Mouse (Mus musculus) heart, adult 10 weeks (tissue): ENCODE measurements around the gene Mapk6. TPM values are rescaled to one million over a fixed set of nuclear protein-coding genes. Genes with fewer than 3 reads are reported as not detected.

ENCODE experiments used
- polyA plus RNA-seq: library from polyadenylated mRNA; stranded (reverse); fragments of 350-450 nt; fragmentation: Illumina TruSeq; extraction: RNeasy Lipid Tissue Mini Kit (QIAGEN cat#74804); gene quantifications from one replicate; pipeline ENCODE4 v1.2.3, GENCODE M21; 2014; ENCODE audit warnings: low read depth, low replicate concordance

Mapk6 gene
- 18.5 TPM for polyA plus RNA-seq

DNA sequence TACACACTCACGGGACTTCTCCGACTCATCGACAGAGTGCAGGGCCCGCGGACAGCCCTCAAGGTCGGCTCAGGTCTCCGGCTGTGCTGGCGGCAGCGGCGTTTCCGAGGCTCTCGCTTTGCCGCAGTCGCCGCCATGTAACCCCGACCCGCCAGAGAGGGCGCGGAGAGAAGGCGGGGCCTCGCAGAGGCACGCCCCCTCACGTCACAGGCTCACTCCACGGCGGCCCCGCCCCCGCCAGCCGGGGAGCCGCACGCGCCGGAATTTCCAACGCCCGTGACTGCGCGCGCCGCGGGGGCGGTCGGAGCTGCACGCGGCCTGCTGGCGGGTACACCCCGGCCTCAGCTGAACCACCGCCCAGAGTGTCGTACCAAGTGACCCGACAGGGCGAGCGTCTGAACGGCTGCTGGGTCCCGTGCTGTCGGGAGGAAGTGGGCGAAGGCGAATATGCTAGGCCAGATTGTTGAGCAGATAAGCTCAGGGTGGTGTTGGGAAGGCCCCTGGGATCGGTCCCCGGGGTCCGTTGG lies at the start of gene Mapk6:
Mapk6 (minus strand) TSS at position 154 of the 527 bp plus-strand sequence.

DNA sequence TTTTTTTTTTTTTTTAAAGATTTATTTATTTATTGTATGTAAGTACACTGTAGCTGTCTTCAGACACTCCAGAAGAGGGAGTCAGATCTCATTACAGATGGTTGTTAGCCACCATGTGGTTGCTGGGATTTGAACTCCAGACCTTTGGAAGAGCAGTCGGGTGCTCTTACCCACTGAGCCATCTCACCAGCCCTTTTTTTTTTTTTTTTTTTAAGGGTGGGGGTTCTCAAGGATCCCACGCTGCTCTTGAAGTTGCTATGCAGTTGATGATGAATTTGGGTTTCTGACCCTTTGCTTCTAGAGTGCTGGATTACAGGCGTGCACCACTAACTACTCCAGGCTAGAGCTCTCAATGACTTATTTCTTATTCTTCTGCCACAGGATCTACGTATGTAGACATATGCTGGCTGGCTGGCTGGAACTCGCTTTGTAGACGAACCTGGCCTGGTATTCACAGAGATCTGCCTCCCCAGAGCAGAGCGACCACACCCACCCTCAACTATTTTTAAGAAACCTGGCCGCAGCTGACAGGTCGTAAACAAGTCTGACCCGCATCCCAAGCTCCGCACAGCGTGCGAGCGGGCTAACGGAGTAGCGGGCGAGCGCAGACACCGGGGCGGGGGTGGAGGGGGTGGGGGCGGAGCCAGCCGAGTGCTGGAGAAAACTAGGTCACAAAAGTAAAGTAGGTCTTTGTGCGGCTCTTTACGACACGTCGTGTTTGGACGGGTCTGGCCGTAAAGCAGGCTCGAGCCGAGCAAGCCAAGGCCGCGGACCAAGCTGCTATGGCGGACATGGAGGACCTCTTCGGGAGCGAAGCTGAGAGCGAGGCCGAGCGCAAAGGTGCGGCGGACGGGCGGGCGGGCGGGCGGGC lies 31.2 kb upstream of the Mapk6 start, which contains the start of gene Leo1:
Leo1 (plus strand) TSS at position 729 of the 871 bp plus-strand sequence.

DNA sequence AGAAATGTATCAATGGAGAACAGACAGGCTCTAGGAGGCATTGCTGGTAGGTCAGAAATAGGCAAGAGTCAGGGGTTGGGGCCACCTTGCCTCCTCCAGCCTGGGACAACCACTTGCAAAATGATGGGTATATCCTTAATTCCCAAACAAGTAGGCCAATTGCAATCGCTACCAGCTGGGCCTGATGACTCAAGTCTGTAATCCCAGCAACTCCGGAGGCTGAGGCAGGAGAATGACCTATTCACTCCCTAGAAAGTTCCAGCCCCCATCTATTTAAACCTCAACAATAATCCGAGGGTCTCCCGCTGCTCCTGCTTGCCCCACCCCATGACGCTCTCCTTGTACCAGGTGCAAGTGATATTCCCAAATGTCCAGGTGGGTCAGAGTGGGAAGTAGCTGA lies 62.3 kb downstream of the Mapk6 start, which contains the start of gene Bcl2l10:
Bcl2l10 (plus strand) TSS at position 301 of the 400 bp plus-strand sequence.

Other genes with a start within 250 kb of the Mapk6 start
- gene Myo5c, start 178.0 kb downstream of the Mapk6 start, polyA plus RNA-seq = 7.2 TPM
- gene Gnb5, start 103.7 kb downstream of the Mapk6 start, polyA plus RNA-seq = 25.8 TPM
- not detected for gene Bcl2l10, start 62.2 kb downstream of the Mapk6 start, polyA plus RNA-seq
- 22.4 TPM for gene Leo1, start 31.5 kb upstream of the Mapk6 start, polyA plus RNA-seq
- 36.7 TPM for gene Tmod3, start 149.7 kb upstream of the Mapk6 start, polyA plus RNA-seq
- 2.0 TPM for gene Tmod2, start 201.3 kb upstream of the Mapk6 start, polyA plus RNA-seq
- gene Lysmd2, start 215.7 kb upstream of the Mapk6 start, polyA plus RNA-seq = 17.2 TPM